Mouse (Mus musculus) left cerebral cortex, adult 8-10 months (tissue): ENCODE data around the gene Stard8. TPM values are rescaled to one million over a fixed set of nuclear protein-coding genes. Genes with fewer than 3 reads are reported as not detected.
"Not testable (repeated sequence)": the region's sequence is repeated elsewhere in the genome, so short reads cannot be mapped to it uniquely, and the experiment has no call there.

Experiments used
- DNase-seq, 2 experiments: peaks; one replicate each; pipeline ENCODE4 v3.0.0; 2022; ENCODE audit warnings: low spot score in 2 of 2
- total RNA-seq, 4 experiments: library from RNA; stranded (reverse); gene quantifications; 2 replicates each; pipeline ENCODE4 v1.2.4; 2022

Stard8 gene
- total RNA-seq, 4 experiments from 2014 or later = 23.7 to 28.2 (median 25.4) TPM

DNA sequence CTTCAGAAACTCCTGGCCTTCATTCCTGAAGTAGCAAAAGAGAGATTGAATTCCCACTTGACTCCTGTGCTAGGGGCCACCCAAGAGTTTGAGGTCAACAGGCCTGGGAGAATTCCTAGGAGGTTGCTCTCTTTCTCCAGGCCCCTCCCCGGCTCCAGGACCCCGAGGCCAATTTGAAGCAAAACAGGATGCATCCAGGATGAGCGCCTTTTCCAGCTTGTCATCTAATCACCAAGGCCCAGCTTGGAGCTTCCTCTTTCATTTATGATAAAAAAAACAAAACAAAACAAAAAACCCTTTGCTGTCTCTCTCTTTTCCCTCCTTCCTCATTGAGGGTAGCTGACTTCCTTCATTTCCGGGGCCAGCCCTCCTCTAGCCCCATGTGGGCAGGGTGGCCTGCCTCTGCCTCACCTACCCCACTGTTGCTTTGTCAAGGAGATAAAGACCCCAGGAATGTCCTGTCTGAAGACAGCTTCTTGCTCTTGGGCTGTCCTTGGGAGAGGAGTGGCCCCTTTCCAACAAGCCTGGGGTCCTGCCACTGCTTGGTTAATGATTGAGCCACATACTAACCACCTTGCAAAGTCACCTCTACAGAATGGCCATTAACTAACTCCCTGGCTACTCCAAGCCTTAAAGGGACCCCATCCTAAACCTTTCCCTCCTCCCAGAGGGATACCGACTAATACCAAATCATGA, 43.5 kb downstream of the Stard8 start:
- no peak for DNase-seq

DNA sequence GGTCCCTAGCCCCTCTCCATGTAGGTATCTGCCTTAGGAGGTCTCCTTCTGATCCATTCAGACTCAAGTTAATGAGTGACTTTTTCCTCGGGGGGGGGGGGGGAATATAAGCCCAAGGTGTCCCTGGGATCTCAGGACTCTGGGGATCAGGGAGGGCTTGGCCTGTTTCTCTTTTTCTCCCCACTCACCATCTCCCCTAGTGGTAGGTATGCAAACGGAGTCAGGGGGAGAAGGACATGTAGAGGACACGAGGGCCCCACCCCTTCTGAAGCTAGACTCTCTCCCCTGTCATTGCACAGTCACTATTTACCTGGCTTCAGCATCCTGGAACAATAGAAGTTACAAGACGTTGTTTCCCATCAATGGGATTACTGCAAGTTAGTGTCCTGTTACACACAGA, 45.1 kb downstream of the Stard8 start:
- no peak for DNase-seq

DNA sequence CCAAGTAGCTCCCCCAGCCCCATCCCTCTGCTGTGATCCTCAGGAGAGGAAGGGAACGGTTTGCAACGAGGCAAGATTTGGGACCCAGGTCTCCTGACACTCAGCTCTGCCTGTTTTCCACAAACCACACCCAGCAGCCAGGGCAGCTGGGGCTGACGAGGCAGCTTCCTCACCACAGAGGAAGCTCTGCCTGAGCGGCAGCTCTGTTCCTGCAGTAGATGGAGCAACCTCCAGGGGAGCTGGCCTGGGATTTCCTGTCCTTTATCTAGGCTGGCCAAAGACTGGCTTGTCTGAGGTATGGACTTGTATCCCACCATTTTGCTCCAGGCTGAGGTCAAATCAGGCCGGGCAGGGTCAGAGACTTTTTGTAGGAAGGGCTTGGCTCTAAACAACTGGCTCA, 46.2 kb downstream of the Stard8 start:
- no peak for DNase-seq

DNA sequence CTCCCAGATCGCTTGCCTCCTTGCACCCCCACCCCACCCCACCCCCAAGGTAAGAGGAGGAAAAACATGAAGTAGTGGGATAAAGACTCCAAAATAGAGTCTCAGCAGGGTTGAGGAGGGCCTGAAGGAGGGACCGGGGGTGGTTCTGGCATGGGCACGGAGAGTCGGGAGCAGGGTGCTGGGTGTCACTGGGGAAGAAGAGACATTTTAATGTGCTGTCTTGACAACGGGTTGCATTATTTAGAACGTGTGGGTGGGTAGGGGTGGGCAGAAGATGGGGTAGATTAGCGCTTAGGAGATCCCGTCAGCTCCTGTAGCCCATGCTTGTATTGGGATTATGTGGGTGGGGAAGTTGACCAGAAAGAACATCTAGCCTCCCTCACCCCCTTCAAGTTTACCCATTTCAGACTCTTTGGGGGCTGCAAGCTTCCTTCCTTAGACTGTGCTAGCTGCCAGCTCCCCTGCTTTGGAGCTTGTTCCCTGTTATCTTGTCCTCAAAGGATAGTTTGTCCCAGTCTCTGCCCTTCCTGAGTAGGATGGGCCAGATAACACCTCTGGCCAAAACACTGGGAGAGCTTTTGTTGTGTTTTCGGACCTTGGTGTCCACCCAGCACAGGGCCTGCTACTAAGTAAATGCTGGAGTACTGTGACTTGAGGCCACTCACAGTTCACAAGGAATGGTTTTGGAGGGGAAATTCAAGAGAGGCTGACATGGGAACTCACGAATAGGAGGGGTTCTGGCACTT, 47.9 kb downstream of the Stard8 start:
- peak in 1 of 2 experiments; percentile 48 for DNase-seq

DNA sequence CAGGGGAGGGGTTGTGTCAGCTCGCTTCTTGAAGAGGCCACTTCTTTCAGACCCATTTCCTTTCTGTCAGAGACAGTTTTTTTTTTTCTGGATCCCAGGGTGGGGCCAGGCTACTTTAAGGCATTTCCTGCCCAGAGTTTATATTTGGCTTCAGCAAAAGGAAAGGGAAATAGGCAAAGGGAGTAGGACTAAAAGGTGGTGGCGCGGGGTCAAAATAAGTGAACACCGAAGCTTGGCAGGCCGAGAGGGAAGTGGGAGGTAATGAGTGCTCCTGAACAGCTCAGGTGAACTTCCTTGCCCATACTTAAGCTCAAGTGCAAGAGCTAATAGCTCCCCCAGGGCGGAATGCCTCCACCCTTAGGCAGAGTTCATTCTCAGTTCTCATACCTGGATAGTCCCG, 49.2 kb downstream of the Stard8 start:
- DNase-seq = no peak

DNA sequence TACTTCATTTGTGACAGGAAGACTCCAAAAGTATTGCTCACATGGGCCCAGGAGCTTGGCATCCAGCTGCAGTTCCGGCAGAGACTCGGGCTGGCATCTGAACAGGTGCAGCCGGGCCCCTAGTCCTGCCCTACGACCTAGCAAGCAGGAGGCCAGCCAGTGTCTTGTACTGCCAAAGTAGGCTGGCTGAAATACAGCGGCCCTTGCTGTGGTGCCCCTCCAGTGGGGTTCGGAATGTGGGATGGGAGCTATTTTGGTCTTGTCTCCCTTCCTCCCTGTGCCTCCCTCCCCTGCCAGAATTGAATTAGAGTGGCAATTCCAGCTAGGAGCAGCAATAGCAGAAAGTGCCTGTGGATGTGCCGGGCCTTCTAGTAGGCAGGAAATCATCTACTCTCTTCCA, 51.5 kb downstream of the Stard8 start:
- DNase-seq = no peak

DNA sequence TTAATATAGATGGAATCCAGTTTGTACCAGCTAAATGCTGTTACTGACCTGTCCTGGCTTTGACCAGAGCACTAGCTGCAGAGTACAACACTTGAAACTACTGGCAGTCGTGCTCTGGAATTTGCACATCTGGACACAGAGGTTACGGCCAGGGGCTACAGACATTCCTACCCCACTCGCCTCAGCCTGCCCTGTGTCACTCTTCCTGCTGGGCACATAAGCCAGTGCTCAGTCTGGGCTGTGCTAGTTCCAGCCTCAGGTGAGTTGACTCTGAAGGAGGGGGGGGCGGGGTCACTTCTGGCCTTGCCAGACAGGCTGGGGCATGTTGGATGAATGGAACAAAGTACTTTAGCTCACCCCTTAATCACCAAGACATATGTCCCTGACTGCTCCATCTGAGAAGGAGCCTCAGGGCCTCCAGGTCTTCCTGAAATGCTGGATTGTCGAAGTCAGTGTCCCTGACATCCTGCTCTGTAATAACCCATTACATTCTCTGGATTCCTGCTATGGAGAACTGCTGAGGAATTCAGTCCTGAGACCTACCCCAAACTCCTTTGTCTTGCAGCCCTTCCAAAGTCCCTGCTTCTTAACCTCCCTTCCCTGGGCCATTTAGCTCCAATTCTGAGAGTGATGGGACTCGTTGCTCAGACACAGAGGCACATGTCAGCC, 54.9 kb downstream of the Stard8 start:
- no peak for DNase-seq

DNA sequence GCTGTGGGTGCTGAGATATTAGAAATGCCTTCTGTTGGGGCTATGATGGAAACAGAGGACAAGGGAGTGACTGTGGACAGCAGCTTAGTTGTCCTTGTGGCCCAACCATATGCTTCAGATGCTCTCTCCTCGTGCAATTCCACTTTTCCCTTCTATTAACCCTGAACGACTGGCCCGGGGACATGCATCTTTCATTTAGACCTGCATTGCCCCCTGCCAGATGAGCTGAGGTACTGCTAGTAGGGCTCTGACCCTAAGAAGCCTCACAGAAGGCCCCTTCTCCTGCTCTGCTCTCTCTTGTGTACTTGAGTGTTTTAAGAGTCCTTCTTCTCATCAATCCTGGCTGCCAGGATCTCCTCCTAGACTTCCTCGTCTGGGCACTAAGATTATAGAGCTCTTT, 56.1 kb downstream of the Stard8 start:
- no peak for DNase-seq

DNA sequence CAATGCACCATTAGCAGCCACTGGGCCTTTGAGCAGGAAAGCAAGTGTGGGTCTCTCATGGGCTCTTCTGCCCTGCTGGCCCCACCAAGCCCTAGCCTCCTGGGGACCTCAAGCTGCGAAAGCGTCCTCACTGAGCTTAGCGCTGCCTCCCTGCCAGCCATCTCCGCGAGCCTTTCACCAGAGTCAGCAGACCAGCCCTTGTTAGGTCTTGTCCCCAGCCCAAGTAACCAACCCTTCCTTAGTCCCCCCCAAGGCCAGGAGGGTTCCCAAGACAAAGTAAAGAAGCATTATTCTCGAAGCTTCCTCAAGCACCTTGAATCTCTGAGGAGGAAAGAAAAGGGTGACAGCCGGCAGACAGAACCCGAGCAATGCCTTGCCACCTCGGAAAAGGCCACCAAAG, 62.5 kb downstream of the Stard8 start:
- DNase-seq = no peak

DNA sequence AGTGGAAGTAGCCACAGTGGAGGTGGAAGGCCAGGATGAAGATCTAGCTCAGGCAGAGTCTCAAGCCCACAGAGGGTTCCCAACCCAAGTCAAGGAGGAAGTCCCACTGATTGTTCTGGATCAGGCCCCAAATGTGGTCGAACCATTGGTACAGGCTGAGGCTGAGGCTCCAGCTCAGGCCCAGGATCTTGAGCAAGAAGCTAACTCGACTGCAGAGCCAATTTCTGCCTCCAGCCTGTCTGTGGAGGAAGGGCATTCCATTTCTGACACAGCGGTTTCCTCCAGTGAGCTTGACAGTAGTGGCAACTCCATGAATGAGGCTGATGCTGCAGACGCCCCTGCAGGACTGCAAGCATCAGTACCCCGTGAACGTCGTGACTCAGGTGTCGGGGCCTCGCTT, 63.5 kb downstream of the Stard8 start:
- DNase-seq = no peak

DNA sequence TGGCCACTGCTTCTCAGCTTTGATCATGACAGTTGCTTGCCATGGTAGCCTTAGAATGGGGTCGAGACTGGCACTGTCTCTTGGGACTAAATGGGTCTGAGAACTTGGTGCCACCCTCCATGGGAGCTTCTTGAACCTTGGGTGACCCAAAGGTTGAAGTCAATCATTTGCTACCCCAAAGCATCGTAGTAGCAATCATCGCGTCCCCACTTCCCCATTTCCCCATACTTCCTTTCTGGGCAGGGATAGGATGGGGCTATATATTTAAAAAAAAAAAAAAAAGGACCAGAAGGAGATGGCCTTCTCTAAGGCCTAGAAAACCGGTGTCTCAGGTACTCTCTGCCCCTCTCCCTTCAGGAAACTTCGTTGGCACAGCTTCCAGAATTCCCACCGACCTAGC, 64.2 kb downstream of the Stard8 start:
- no peak for DNase-seq

DNA sequence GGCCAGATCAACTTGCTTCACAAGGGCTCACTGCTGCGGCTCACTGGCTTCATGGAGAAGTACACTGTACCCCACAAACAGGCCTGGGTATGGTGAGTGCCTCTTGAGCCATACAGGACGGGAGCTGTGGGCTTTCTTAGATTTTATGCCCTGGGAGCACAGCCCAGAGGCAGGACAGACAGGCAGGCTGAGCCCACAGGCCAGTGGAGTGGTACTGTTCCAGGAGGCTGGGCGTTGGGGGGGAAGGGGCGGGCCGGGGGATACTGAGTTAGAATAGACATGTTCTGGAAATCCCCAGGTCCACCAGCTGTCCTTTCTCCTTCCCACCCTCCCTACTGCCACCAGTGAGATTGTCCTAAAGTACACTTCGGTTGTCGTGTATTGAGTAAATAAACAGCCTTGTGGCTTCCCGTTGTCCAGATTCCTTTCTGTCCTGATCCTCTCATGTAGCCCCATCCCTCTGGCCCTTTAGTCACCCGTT, 64.7 kb downstream of the Stard8 start:
- DNase-seq = no peak

DNA sequence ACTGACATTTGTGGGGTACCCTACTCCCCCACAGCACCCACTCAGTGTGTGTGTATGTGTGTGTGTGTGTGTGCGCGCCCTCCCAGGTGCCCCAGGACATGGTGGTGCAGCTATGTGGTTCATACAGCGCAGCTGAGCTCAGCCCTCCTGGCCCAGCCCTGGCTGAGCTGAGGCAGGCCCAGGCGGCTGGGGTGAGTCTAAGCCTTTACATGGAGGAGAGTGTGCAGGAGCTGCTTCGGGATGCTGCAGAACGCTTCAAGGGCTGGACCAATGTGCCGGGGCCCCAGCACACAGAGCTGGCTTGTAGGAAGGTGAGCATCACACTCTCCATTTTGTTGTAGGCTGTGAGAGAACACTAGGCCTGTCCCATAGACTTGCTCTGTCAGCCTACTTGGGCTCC, 68.1 kb downstream of the Stard8 start:
- DNase-seq = no peak

DNA sequence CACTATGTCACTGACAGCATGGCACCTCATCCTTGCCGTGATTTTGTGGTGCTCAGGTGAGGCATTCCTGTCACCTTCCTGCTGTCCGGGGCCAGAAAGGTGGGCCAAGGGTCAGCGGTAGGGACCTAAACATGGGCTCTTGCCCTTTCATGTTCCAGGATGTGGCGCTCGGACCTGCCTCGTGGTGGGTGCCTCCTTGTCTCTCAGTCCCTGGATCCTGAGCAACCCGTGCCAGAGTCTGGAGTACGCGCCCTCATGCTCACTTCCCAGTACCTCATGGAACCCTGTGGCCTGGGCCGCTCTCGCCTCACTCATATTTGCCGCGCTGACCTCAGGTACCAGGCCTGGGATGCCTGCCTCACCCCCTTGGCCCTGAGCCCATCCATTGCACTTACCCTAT, 69.5 kb downstream of the Stard8 start:
- no peak for DNase-seq

DNA sequence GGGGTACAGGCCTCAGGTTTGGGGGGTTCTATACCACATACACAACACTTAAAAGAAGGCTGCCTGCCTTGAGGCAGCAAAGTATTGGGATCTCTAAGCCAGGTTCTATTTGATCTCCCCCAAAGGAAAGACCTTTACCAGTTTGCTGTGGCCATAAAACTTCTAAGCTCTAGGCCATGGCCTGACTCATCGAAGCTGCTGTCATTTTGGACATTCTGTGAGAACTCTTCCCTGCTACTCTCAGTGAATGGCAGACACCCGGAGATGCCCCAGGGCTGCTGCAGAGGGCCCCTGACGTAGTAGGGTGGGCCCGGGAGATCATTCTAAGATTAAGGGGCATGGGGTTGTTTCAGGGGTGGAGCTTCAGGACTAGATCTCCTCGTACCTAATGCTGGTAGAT, 72.1 kb downstream of the Stard8 start:
- DNase-seq = no peak

DNA sequence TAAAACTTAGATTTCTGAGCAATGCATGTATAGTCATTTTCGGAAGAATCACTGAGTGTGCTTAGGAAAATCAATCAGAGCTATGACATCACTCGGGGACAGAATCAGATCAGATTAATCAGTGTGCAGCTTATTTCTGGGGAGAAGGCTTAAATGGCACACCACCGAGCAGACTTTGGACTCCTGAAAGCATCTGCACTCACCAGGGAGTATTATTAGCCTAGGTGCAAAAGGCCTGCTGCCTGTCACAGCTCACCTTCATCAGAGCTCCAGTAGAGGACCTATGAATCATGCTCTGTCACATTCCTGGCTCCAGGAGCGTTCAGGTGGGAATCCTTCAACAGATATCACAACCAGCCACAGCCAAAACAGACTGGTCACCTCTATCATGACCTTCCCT, 73.4 kb downstream of the Stard8 start:
- DNase-seq = no peak

DNA sequence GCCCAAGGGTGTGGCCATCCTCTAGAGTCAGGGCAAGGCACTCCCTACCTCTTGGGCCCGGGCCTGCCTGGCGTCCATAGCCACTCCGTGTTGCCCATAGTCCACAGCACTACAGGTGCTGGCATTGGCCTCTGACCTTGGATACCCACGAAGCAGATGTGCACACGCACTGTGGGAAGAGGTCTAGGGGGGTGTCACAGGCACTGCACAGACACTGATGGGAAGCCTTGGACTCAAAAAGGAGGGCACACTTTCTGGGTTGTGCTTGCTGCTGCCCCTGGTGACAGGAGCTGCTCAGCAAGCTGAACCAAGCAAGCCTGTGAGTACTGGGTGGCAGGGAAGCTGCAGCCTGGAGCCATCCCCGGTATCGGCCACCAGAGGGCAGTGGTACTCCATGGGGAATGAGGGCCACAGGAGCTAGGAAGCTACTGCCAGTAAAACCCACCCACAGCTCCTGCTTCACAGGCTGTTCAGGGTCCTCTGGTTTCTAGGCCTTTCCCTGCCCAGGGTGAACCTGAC, 75.4 kb downstream of the Stard8 start:
- DNase-seq = not testable (repeated sequence)

DNA sequence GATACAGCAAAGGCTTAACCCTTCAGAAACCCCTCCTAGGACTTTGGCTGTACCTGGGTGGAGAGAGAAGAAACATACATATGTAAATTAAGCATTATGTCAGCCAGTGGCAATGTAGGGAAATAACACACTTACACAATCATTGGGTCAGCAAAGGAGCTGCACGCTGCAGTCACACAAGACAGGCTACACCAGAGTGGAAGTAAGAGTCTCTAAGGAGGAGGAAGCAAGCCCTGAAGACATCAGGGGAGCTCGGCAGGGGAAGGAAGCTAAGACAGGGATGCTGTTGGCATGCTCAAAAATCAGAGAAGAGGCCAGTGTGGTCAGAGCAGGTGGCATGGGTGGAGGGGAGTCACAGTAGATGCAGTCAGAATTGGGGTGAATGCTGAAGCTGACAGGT, 89.7 kb downstream of the Stard8 start:
- DNase-seq = no peak

DNA sequence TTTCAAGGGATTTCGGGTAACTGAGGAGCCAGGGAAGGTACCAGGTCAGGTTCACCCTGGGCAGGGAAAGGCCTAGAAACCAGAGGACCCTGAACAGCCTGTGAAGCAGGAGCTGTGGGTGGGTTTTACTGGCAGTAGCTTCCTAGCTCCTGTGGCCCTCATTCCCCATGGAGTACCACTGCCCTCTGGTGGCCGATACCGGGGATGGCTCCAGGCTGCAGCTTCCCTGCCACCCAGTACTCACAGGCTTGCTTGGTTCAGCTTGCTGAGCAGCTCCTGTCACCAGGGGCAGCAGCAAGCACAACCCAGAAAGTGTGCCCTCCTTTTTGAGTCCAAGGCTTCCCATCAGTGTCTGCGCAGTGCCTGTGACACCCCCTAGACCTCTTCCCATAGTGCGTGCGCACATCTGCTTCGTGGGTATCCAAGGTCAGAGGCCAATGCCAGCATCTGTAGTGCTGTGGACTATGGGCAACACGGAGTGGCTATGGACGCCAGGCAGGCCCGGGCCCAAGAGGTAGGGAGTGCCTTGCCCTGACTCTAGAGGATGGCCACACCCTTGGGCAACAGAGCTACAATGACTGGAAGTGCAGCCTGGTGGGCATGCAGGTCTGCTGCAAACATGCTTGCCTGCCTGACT, 108.2 kb downstream of the Stard8 start:
- not testable (repeated sequence) for DNase-seq

DNA sequence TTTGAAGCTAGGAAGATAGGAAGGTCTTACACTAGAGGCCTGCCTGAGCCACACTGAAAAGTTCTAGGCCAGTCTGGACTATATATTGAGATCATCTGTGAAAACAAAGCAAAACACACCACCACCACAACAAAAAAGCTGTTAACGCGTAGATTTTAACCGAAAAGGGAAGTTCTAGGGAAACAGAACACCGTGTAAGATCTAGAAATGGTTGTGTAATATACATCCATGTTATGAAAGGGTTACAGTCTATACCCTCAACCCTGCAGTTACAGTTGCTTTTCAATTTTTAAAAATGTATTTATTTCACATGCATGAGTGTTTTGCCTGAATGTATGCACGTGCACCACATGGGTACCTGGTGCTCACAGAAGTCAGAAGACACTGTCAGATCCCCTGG, 116.5 kb downstream of the Stard8 start:
- DNase-seq = no peak
